Mouse (Mus musculus): ENCODE results near the gene Mea1. TPM values are rescaled to one million over a fixed set of nuclear protein-coding genes. Genes with fewer than 3 reads are reported as not detected.

Gene Mea1
- polyA plus RNA-seq (2015; fragmentation: Nextera tagmentation; extraction: Ambion mirVana), result 122 and 142 TPM in 2 replicates

DNA sequence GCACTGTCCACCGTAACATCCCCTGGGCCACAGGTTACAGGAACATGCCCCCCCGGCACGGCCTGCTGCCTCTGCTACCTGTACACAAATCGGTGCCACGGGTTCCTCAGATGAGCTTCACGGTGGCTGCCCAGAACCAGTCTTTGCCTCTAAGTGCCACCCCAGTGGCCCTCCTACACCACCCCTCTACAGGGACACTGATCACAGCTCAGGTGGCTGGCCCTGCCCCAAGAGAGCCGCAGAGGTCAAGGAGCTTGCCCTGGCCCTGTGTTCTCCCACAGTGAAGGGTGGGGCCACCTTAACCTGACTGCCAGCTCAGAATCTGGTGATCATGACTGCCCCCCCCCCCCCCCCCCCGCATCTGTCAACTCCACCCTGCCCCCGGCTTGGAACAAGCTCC is at the start of gene Mea1:
Gene Mea1, plus strand, starts transcription at position 378 of the 400 bp plus-strand sequence.
- peak within 1 kb of the TSS; percentile 96 for H3K27ac ChIP-seq (replicated peaks)

GRCm38 (mm10) chr17:46629685-46630441 is 48.7 kb upstream of the Mea1 start:
- Histone ChIP-seq H3K36me3 (peaks cover 39% of the 10 kb centered on the region), H3K27ac (replicated peaks) (peak overlapping the region; percentile 93), H3K4me1 (peaks cover 51% of the 10 kb centered on the region), H3K4me3 (peak overlapping the region; percentile 74), H3K4me2 (peak overlapping the region; percentile 86), H3K9ac (peak overlapping the region; percentile 94), H3K9me3 (no peaks in the 10 kb centered on the region), H3K27me3 (replicated peaks) (no peaks in the 10 kb centered on the region)
- no peak for ATAC-seq (ENCODE audit: extremely low read depth, insufficient number of reproducible peaks, low FRiP score, low TSS enrichment)
- whole genome bisulfite sequencing, result 10% methylated on average over 12 of the region's 12 CpGs

More for the DNA sequence above, at the start of gene Mea1:
- Histone ChIP-seq H3K9ac (peak within 1 kb of the TSS; percentile 96), H3K4me1 (peaks cover 46% of the 10 kb centered on the region), H3K4me2 (peak within 1 kb of the TSS; percentile 87), H3K36me3 (peaks cover 52% of the 10 kb centered on the region), H3K9me3 (no peaks in the 10 kb centered on the region), H3K27me3 (replicated peaks) (no peaks in the 10 kb centered on the region), H3K4me3 (peak within 1 kb of the TSS; percentile 97)
- 68% methylated on average over 9 of the region's 9 CpGs for WGBS
- no peak for ATAC-seq (ENCODE audit: extremely low read depth, insufficient number of reproducible peaks, low FRiP score, low TSS enrichment)

- no peaks in the 10 kb centered on the region for H3K27me3 ChIP-seq (replicated peaks)
- no peaks in the 10 kb centered on the region for H3K9me3 ChIP-seq
- peak overlapping the region; percentile 64 for H3K9ac ChIP-seq
- WGBS, result 24% methylated on average over 15 of the region's 15 CpGs
- peak overlapping the region; percentile 20; the same call in 1 of the 2 replicates for H3K4me3 ChIP-seq
- no peak for ATAC-seq (ENCODE audit: extremely low read depth, insufficient number of reproducible peaks, low FRiP score, low TSS enrichment)
- H3K36me3 ChIP-seq, result peaks cover 77% of the 10 kb centered on the region
- H3K4me1 ChIP-seq, result peaks cover 10% of the 10 kb centered on the region
- 0 out of 2 replicates have a peak overlapping the region, but pooled peaks have one; percentile 2 for H3K27ac ChIP-seq (replicated peaks)
- H3K4me2 ChIP-seq, result peak overlapping the region; percentile 46
Observed at GRCm38 (mm10) chr17:46636831-46637523, 41.6 kb upstream of the Mea1 start.

DNA sequence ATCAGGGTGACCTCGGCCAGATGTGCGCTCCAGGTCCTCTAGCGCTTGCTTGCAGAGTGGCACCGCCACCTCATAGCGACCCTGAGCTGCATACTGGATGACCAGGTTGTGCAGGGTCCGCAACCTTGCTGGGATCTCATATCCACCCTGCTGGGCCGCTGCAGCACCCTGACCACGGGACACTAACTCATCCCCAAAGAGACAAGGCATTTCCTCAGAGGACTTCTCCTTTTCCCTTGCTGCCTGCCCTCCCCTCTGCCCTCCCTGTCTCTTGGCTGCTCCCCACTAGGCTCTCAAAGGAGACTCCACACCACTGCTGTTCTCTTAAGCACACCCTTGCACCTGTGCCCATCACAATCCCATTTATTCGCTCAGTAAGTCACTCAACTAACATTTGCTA is 38.7 kb upstream of the Mea1 start:
- no peak overlapping the region for H3K4me2 ChIP-seq
- no peak overlapping the region for H3K4me3 ChIP-seq
- H3K36me3 ChIP-seq, result peaks cover 64% of the 10 kb centered on the region
- H3K27me3 ChIP-seq (replicated peaks), result no peaks in the 10 kb centered on the region
- WGBS, result 74% methylated on average over 9 of the region's 9 CpGs
- ATAC-seq (ENCODE audit: extremely low read depth, insufficient number of reproducible peaks, low FRiP score, low TSS enrichment), result no peak
- no peak overlapping the region for H3K27ac ChIP-seq (replicated peaks)
- H3K4me1 ChIP-seq, result peaks cover 19% of the 10 kb centered on the region
- no peak overlapping the region for H3K9ac ChIP-seq
- H3K9me3 ChIP-seq, result no peaks in the 10 kb centered on the region

GRCm38 (mm10) chr17:46642060-46642459 is 36.5 kb upstream of the Mea1 start:
- peaks cover 21% of the 10 kb centered on the region for H3K4me1 ChIP-seq
- no peak overlapping the region for H3K4me2 ChIP-seq
- H3K9ac ChIP-seq, result no peak overlapping the region
- peaks cover 52% of the 10 kb centered on the region for H3K36me3 ChIP-seq
- 87% methylated on average over 17 of the region's 17 CpGs for WGBS
- no peaks in the 10 kb centered on the region for H3K9me3 ChIP-seq
- ATAC-seq (ENCODE audit: extremely low read depth, insufficient number of reproducible peaks, low FRiP score, low TSS enrichment), result no peak
- H3K27ac ChIP-seq (replicated peaks), result no peak overlapping the region
- no peak overlapping the region for H3K4me3 ChIP-seq
- H3K27me3 ChIP-seq (replicated peaks), result no peaks in the 10 kb centered on the region

DNA sequence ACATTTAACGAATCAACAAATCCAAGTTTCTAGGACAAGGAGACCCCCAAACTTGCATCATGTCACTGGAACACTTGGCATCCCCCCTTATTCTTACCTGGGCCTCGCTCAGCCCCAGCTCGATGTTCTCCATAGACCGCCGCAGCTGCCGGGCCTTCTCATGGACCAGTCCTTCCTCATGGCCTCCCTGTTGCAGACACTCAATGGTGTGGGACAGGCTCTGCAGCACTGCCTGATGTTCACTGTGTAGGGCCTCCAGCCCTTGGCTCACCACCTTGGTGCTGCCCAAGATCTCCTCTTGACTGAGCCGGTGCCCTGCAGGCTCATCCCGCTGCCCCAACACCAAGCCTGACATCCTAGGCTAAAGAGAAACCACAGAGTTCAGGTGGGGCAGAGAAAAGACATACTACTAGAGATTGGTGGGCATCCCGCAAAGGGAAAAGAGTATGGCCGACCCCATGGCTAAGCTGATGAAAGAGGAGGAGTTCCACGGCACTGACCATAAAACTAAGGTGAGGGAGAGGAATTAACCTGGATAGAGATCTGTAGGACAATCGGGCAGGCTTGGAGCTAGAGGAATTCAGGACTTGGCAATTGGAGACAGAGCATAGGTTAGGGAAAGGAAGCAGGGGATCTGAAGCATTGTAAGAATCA is 34.3 kb upstream of the Mea1 start:
- Histone ChIP-seq H3K27ac (replicated peaks) (0 out of 2 replicates have a peak overlapping the region, but pooled peaks have one; percentile 1), H3K4me3 (peak overlapping the region; percentile 80), H3K4me1 (peaks cover 25% of the 10 kb centered on the region), H3K4me2 (peak overlapping the region; percentile 97), H3K9ac (peak overlapping the region; percentile 89), H3K27me3 (replicated peaks) (no peaks in the 10 kb centered on the region), H3K9me3 (no peaks in the 10 kb centered on the region), H3K36me3 (peaks cover 60% of the 10 kb centered on the region)
- no peak for ATAC-seq (ENCODE audit: extremely low read depth, insufficient number of reproducible peaks, low FRiP score, low TSS enrichment)
- 86% methylated on average over 12 of the region's 12 CpGs for WGBS

- Histone ChIP-seq H3K27ac (replicated peaks) (peak overlapping the region; percentile 87), H3K27me3 (replicated peaks) (no peaks in the 10 kb centered on the region), H3K4me1 (peaks cover 32% of the 10 kb centered on the region), H3K9me3 (no peaks in the 10 kb centered on the region), H3K4me3 (peak overlapping the region; percentile 80), H3K4me2 (peak overlapping the region; percentile 97), H3K36me3 (peaks cover 54% of the 10 kb centered on the region), H3K9ac (peak overlapping the region; percentile 89)
- peak; percentile 6; the same call in 1 of the 2 replicates for ATAC-seq (ENCODE audit: extremely low read depth, insufficient number of reproducible peaks, low FRiP score, low TSS enrichment)
- 5% methylated on average over 11 of the region's 11 CpGs for WGBS
Observed at GRCm38 (mm10) chr17:46644916-46645475, 33.6 kb upstream of the Mea1 start.

DNA sequence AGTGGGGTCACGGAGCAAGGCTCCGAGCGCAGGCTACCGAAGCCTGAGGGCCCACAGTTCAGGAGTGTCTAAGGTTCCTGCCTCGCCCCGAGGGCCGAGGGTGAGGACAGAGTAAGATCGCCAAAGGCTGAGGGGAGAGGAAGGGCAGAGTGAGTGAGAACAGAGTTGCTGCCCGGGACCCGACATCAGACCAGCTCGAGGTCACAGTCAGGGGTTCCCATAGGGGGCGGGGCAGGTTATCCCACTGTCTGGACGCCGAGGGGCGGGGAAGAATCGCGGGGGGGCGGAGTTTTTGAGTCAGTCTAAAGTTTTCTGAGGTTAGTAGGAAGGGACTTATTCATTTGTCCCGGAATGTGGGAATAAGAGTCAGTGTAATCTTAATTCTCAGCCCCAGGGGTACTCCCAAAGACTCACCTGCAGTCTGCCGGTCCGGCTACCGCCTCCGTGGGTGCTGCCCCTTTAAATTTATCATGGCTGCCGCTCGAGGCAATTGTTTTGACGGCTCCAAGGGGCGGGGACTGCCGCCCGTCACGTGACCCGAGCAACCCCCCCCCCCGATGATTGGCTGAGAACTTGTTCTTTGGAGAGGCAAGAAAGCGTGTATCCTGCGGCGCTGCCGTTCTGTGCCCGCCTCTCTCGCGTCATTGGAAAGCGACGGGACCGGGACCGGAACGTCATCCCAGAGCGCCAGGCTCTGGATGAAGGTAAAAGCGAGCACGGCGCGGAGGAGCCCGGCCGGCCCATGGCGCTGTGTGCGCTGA is 32.9 kb upstream of the Mea1 start, which contains the start of the genes Klc4 and Mrpl2:
Gene Klc4, minus strand, starts transcription at position 462 of the 761 bp plus-strand sequence.
Gene Mrpl2, plus strand, starts transcription at position 669 of the 761 bp plus-strand sequence.
- ATAC-seq (ENCODE audit: extremely low read depth, insufficient number of reproducible peaks, low FRiP score, low TSS enrichment), result peak; percentile 75
- H3K36me3 ChIP-seq, result peaks cover 46% of the 10 kb centered on the region
- peaks cover 33% of the 10 kb centered on the region for H3K4me1 ChIP-seq
- peak within 1 kb of the TSS; percentile 90 for H3K9ac ChIP-seq
- H3K27me3 ChIP-seq (replicated peaks), result no peaks in the 10 kb centered on the region
- peak within 1 kb of the TSS; percentile 97 for H3K4me2 ChIP-seq
- no peaks in the 10 kb centered on the region for H3K9me3 ChIP-seq
- H3K27ac ChIP-seq (replicated peaks), result peak within 1 kb of the TSS; percentile 87
- under 1% methylated on average over 53 of the region's 53 CpGs for WGBS
- peak within 1 kb of the TSS; percentile 80 for H3K4me3 ChIP-seq

DNA sequence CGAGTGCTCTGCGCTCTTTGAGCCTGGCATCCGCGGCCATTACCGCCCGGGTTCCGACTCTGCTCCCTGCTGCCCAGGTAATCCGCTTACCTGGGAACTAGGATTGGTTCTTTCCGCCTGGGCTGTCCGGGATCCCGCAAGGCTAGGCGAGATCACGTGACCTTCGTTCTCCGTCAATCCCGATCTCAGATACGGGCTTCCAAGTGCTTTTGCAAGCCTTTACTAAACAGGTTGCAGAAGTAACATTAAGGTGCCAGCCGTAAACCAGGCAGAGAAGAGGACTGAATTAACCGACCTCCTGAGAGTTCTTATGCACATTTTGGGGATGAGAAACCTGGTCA is 32.3 kb upstream of the Mea1 start:
- peak overlapping the region; percentile 93 for H3K4me2 ChIP-seq
- peaks cover 38% of the 10 kb centered on the region for H3K4me1 ChIP-seq
- peak overlapping the region; percentile 80 for H3K4me3 ChIP-seq
- no peaks in the 10 kb centered on the region for H3K9me3 ChIP-seq
- peak overlapping the region; percentile 81 for H3K27ac ChIP-seq (replicated peaks)
- no peak for ATAC-seq (ENCODE audit: extremely low read depth, insufficient number of reproducible peaks, low FRiP score, low TSS enrichment)
- WGBS, result under 1% methylated on average over 19 of the region's 19 CpGs
- H3K27me3 ChIP-seq (replicated peaks), result no peaks in the 10 kb centered on the region
- peak overlapping the region; percentile 90 for H3K9ac ChIP-seq
- peaks cover 41% of the 10 kb centered on the region for H3K36me3 ChIP-seq

GRCm38 (mm10) chr17:46647279-46647678 is 31.3 kb upstream of the Mea1 start:
- ATAC-seq (ENCODE audit: extremely low read depth, insufficient number of reproducible peaks, low FRiP score, low TSS enrichment), result no peak
- peaks cover 33% of the 10 kb centered on the region for H3K36me3 ChIP-seq
- H3K4me1 ChIP-seq, result peaks cover 47% of the 10 kb centered on the region
- 86% methylated on average over 7 of the region's 7 CpGs for WGBS
- no peak overlapping the region; the same call in 1 of the 2 replicates for H3K9ac ChIP-seq
- no peaks in the 10 kb centered on the region for H3K27me3 ChIP-seq (replicated peaks)
- no peaks in the 10 kb centered on the region for H3K9me3 ChIP-seq
- no peak overlapping the region for H3K27ac ChIP-seq (replicated peaks)
- H3K4me3 ChIP-seq, result peak overlapping the region; percentile 80; the same call in 1 of the 2 replicates
- H3K4me2 ChIP-seq, result peak overlapping the region; percentile 93
